Mouse (Mus musculus) brown adipose tissue, adult 24 weeks (tissue): ENCODE data around the gene Zdhhc4. TPM values are rescaled to one million over a fixed set of nuclear protein-coding genes. Genes with fewer than 3 reads are reported as not detected.

Experiments used
- H3K27ac ChIP-seq: fragments of 200-500 bp; replicated peaks from 2 replicates; pipeline ENCODE4 v1.5.1; 2012; ENCODE audit warnings: low read depth, mild to moderate bottlenecking, low read length
- H3K4me1 ChIP-seq: fragments of 200-500 bp; 2 replicates; pipeline ENCODE4 v1.6.1; 2012; ENCODE audit warnings: low read length, mixed read lengths; ENCODE audit not compliant: control insufficient read depth, insufficient read depth, insufficient read length
- H3K4me3 ChIP-seq: fragments of 200-500 bp; 2 replicates; pipeline ENCODE4 v1.5.1; 2012; ENCODE audit warnings: low read depth, mild to moderate bottlenecking, low read length, moderate library complexity; ENCODE audit not compliant: insufficient read depth
- polyA plus RNA-seq: library from polyadenylated mRNA; stranded (reverse); fragments of >200 nt; gene quantifications from 2 replicates; pipeline ENCODE4 v1.2.4, GENCODE M21; 2012; ENCODE audit not compliant: missing spikeins, insufficient read depth, insufficient read length

The Zdhhc4 gene
- polyA plus RNA-seq, 1 experiment = 39.8 TPM

GRCm38 (mm10) chr5:143356017-143356416 is 27.0 kb upstream of the Zdhhc4 start:
- H3K4me1 ChIP-seq = no peaks in the 10 kb centered on the region
- H3K4me3 ChIP-seq = no peak overlapping the region
- no peak overlapping the region for H3K27ac ChIP-seq

DNA sequence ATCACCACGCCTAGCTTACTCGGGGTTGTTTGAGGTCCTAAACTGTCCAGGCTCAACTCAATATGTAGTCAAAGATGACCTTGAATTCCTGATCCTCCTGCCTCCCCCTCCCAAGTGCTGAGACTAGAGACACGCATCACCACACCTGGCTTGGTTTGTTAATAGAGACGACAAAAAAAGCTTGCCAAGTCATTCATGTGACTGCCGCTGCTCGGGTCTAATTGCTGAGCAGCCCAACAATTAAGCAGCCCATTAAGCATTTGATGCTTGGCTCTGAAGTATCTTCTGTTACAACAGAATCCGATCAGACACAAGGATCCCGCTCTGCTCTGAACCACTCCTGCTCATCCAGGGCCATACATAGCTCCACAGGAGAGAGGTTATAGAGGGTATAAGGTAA is 17.3 kb upstream of the Zdhhc4 start:
- Histone ChIP-seq H3K4me3 (no peak overlapping the region), H3K4me1 (no peaks in the 10 kb centered on the region), H3K27ac (no peak overlapping the region)

- Histone ChIP-seq H3K27ac (no peak overlapping the region), H3K4me3 (no peak overlapping the region), H3K4me1 (no peaks in the 10 kb centered on the region)
Measured at GRCm38 (mm10) chr5:143339603-143340002, 10.5 kb upstream of the Zdhhc4 start.

DNA sequence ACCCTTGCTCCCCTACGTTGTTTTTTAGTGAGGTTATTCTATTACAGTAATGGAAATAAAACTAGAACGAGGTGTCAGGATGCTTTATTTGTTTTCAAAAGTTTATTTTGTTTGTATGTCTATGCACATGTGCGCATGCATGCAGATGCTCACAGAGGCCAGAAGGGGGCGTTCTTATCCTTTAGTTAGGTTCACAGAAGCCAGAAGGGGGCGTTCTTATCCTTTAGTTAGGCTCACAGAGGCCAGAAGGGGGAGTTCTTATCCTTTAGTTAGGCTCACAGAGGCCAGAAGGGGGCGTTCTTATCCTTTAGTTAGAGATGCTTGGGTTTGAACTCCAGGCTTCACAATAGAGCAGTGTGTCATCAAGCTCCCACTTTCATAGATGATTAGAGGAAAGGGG is 7.5 kb upstream of the Zdhhc4 start:
- Histone ChIP-seq H3K27ac (no peak overlapping the region), H3K4me3 (no peak overlapping the region), H3K4me1 (no peaks in the 10 kb centered on the region)

DNA sequence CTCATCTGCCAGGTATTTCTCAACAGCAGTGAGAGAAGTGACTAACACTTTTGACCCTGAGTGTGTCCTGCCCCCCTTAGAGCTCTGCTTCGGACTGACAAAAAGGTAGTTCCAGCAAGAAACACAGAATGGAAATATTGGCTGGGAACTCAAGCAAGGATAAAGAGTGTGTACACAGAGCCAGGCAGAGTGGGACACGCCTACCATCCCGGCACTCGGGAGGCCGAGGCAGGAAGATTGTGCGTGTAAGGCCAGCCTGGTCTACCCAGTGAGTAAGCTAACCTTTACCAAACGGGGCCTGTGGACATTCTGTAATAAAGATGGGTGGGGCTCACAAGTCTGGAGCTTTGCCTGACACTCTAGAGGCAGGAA is 6.0 kb upstream of the Zdhhc4 start:
- Histone ChIP-seq H3K27ac (no peak overlapping the region), H3K4me1 (peaks cover under 1% of the 10 kb centered on the region; the same call in 1 of the 2 replicates)

GRCm38 (mm10) chr5:143334418-143335088 is 5.5 kb upstream of the Zdhhc4 start:
- peaks cover 5% of the 10 kb centered on the region for H3K4me1 ChIP-seq
- H3K27ac ChIP-seq = no peak overlapping the region
- H3K4me3 ChIP-seq = no peak overlapping the region

More for the DNA sequence above, 6.0 kb upstream of the Zdhhc4 start:
- no peak overlapping the region for H3K4me3 ChIP-seq

- Histone ChIP-seq H3K4me3 (no peak overlapping the region), H3K27ac (no peak overlapping the region), H3K4me1 (peaks cover 5% of the 10 kb centered on the region)
Measured at GRCm38 (mm10) chr5:143333872-143334271, 4.8 kb upstream of the Zdhhc4 start.

GRCm38 (mm10) chr5:143317288-143317610 is 11.8 kb downstream of the Zdhhc4 start:
- no peak overlapping the region for H3K27ac ChIP-seq
- H3K4me1 ChIP-seq = no peaks in the 10 kb centered on the region; the same call in 1 of the 2 replicates
- H3K4me3 ChIP-seq = no peak overlapping the region

- Histone ChIP-seq H3K4me1 (no peaks in the 10 kb centered on the region; the same call in 1 of the 2 replicates), H3K27ac (no peak overlapping the region), H3K4me3 (no peak overlapping the region)
Measured at GRCm38 (mm10) chr5:143316605-143317287, 12.3 kb downstream of the Zdhhc4 start.

GRCm38 (mm10) chr5:143315514-143315888 is 13.6 kb downstream of the Zdhhc4 start:
- no peak overlapping the region for H3K27ac ChIP-seq
- peak overlapping the region; percentile 28; the same call in 1 of the 2 replicates for H3K4me3 ChIP-seq
- H3K4me1 ChIP-seq = no peaks in the 10 kb centered on the region; the same call in 1 of the 2 replicates

- Histone ChIP-seq H3K27ac (peak within 1 kb of the TSS; percentile 88), H3K4me1 (no peaks in the 10 kb centered on the region; the same call in 1 of the 2 replicates), H3K4me3 (peak within 1 kb of the TSS; percentile 93)
Measured at GRCm38 (mm10) chr5:143314730-143315513, 14.1 kb downstream of the Zdhhc4 start, which contains the start of gene E130309D02Rik. Gene E130309D02Rik, minus strand, starts transcription at chr5:143315360.

DNA sequence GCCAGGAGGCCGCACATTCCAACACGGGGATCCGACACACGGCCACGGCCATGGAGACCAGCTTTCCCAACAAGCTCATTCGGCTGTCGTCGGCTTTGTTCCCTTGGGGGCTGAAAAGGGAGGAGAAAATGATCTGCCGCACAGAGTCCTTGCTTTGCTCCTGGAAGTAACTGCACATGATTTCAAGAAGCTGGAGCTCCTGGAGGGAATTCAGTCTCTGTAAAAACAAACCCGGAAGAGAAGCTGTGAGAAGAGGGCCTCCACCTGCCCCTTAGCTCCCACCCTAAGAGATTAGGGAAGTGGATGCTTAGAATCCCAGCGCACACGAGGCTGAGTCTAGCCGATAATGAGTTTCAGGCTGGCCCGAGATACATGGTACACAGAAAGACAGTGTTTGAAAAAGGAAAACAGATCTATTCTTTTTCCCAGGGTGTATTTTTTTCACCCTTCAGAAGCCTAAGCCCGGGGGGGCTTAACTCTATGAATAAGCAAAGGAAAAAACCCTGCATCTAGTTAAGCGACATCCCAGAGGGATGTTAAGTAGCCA is 14.8 kb downstream of the Zdhhc4 start:
- no peak overlapping the region for H3K27ac ChIP-seq
- H3K4me1 ChIP-seq = no peaks in the 10 kb centered on the region; the same call in 1 of the 2 replicates

GRCm38 (mm10) chr5:143311886-143312285 is 17.2 kb downstream of the Zdhhc4 start:
- H3K27ac ChIP-seq = no peak overlapping the region
- no peak overlapping the region for H3K4me3 ChIP-seq
- H3K4me1 ChIP-seq = no peaks in the 10 kb centered on the region; the same call in 1 of the 2 replicates

More for the DNA sequence above, 14.8 kb downstream of the Zdhhc4 start:
- peak overlapping the region; percentile 93 for H3K4me3 ChIP-seq

GRCm38 (mm10) chr5:143309916-143310315 is 19.1 kb downstream of the Zdhhc4 start:
- no peak overlapping the region for H3K4me3 ChIP-seq
- no peaks in the 10 kb centered on the region for H3K4me1 ChIP-seq
- H3K27ac ChIP-seq = no peak overlapping the region

DNA sequence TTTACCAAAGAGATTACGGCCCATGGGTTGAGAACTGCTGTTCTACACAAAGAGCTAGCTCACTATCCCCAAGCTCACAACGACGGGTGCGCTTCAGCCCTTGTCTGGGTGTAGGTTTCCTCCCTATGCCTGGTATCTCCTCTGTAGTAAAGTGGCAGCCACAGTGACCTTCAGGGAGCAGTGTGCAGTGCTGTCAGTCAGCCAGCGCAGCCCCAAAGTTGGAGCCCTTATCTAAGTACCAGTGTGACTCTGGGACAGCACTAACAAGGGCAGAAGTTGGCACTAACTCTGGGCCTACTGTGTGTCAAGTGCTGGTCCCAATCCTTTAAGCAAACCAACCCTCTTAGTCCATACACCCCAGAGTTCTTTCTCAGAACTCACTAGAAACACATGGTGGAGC is 20.2 kb downstream of the Zdhhc4 start:
- Histone ChIP-seq H3K4me1 (no peaks in the 10 kb centered on the region), H3K27ac (no peak overlapping the region), H3K4me3 (no peak overlapping the region)
